Mouse (Mus musculus) intestine, embryonic 16.5 days (tissue): Measurements from ENCODE around the gene Cxcl9. TPM values are rescaled to one million over a fixed set of nuclear protein-coding genes. Genes with fewer than 3 reads are reported as not detected.

Source experiments
- ATAC-seq: fragments of 200-750 bp; cut with Nextera tagmentation; 2 replicates; pipeline ENCODE4 v1.8.0; 2017; ENCODE audit warnings: moderate TSS enrichment, moderate library complexity
- H3K27ac ChIP-seq: fragments of 300-500 bp; sonication (generic); 2 replicates; pipeline ENCODE4 v1.5.1; 2014; ENCODE audit warnings: mild to moderate bottlenecking, low read length
- H3K27me3 ChIP-seq: fragments of 300-500 bp; sonication (generic); replicated peaks from 2 replicates; pipeline ENCODE4 v1.6.1; 2014; ENCODE audit warnings: low read length, control low read depth, mixed read lengths; ENCODE audit not compliant: control insufficient read depth, insufficient read depth
- H3K36me3 ChIP-seq: fragments of 300-500 bp; sonication (generic); 2 replicates; pipeline ENCODE4 v1.6.1; 2014; ENCODE audit warnings: low read length, control low read depth; ENCODE audit not compliant: control insufficient read depth, insufficient read depth
- H3K4me1 ChIP-seq: fragments of 300-500 bp; sonication (generic); 2 replicates; pipeline ENCODE4 v1.6.1; 2014; ENCODE audit warnings: low read length, control low read depth, mixed read lengths; ENCODE audit not compliant: control insufficient read depth, insufficient read depth
- H3K4me2 ChIP-seq: fragments of 300-500 bp; sonication (generic); 2 replicates; pipeline ENCODE4 v1.6.1; 2014; ENCODE audit warnings: low read depth, low read length, control low read depth
- H3K4me3 ChIP-seq: fragments of 300-500 bp; sonication (generic); 2 replicates; pipeline ENCODE4 v1.5.1; 2014; ENCODE audit warnings: mild to moderate bottlenecking, low read length
- H3K9ac ChIP-seq: fragments of 300-500 bp; sonication (generic); 2 replicates; pipeline ENCODE4 v1.6.1; 2014; ENCODE audit warnings: low read depth, low read length
- H3K9me3 ChIP-seq: fragments of 300-500 bp; sonication (generic); 2 replicates; pipeline ENCODE4 v1.6.1; 2016; ENCODE audit warnings: low read length, control low read depth; ENCODE audit not compliant: control insufficient read depth
- WGBS: fragments of 180-500 bp; shearing (Covaris S2); extraction: QIAGEN DNeasy Blood & Tissue Kit; methylation state at CpG from one replicate; pipeline ENCODE4 v1.1.7; 2014; 5-methylcytosine and 5-hydroxymethylcytosine counted together
- polyA plus RNA-seq: library from polyadenylated mRNA; unstranded; fragments of >200 nt; fragmentation: Nextera tagmentation; extraction: Ambion mirVana; gene quantifications from 2 replicates; pipeline ENCODE4 v1.2.1, GENCODE M21; 2015

The Cxcl9 gene
- 0.16 TPM in 1 of 2 replicates, not detected in the other for polyA plus RNA-seq

GRCm38 (mm10) chr5:92327929-92328328 is at the start of gene Cxcl9:
TSS of gene Cxcl9 (minus strand) at chr5:92328079.
- no peak within 1 kb of the TSS for H3K27ac ChIP-seq
- no peak for ATAC-seq
- no peaks in the 10 kb centered on the region for H3K9me3 ChIP-seq
- H3K27me3 ChIP-seq, result no peaks in the 10 kb centered on the region
- H3K36me3 ChIP-seq, result no peaks in the 10 kb centered on the region
- no peak within 1 kb of the TSS for H3K4me2 ChIP-seq
- 75% methylated on average over 7 of the region's 7 CpGs for WGBS
- peaks cover 5% of the 10 kb centered on the region; the same call in 1 of the 2 replicates for H3K4me1 ChIP-seq
- no peak within 1 kb of the TSS for H3K4me3 ChIP-seq
- no peak within 1 kb of the TSS for H3K9ac ChIP-seq

DNA sequence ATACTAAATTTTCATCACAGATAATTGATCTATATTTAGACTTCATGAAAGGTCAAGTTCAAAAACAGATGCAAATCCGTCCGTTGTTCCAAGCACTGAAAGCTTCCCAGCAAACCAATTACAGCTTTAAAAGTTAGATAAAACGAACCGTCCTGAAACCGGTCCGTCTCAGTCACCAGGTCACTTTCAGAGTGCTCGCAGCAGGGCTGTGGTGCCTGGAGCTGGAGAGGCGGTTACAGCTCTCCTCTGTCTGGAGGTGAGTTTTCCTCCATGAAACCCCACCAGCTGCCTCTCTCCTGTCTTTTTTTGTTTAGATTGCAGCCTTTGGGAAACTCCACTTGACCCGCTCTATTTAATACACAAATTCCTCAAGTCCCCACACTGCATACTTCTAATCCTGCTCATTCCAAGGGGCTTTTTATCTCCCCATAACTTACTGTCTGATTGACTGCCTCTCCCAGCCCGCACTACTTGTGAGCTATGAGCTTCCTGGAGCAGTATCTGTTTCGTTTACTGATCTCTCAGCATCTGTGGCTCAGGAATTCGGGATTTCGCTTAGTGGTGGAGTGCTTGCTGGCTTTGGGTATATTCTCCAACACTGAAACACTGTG is 49.0 kb upstream of the Cxcl9 start:
- Histone ChIP-seq H3K36me3 (no peaks in the 10 kb centered on the region), H3K4me1 (peaks cover 3% of the 10 kb centered on the region; the same call in 1 of the 2 replicates), H3K4me2 (0 out of 2 replicates have a peak overlapping the region, but pooled peaks have one; percentile 16), H3K4me3 (no peak overlapping the region), H3K27ac (0 out of 2 replicates have a peak overlapping the region, but pooled peaks have one; percentile 16), H3K27me3 (no peaks in the 10 kb centered on the region), H3K9me3 (no peaks in the 10 kb centered on the region), H3K9ac (no peak overlapping the region)
- WGBS, result 18% methylated on average over 13 of the region's 13 CpGs
- ATAC-seq, result peak; percentile 24; the same call in 1 of the 2 replicates

GRCm38 (mm10) chr5:92375368-92375767 is 47.5 kb upstream of the Cxcl9 start:
- no peaks in the 10 kb centered on the region for H3K27me3 ChIP-seq
- peaks cover 9% of the 10 kb centered on the region for H3K4me1 ChIP-seq
- H3K4me2 ChIP-seq, result no peak overlapping the region
- no peak for ATAC-seq
- 74% methylated on average over 17 of the region's 17 CpGs for WGBS
- H3K36me3 ChIP-seq, result no peaks in the 10 kb centered on the region
- H3K27ac ChIP-seq, result no peak overlapping the region
- no peaks in the 10 kb centered on the region for H3K9me3 ChIP-seq
- H3K4me3 ChIP-seq, result no peak overlapping the region
- no peak overlapping the region for H3K9ac ChIP-seq

DNA sequence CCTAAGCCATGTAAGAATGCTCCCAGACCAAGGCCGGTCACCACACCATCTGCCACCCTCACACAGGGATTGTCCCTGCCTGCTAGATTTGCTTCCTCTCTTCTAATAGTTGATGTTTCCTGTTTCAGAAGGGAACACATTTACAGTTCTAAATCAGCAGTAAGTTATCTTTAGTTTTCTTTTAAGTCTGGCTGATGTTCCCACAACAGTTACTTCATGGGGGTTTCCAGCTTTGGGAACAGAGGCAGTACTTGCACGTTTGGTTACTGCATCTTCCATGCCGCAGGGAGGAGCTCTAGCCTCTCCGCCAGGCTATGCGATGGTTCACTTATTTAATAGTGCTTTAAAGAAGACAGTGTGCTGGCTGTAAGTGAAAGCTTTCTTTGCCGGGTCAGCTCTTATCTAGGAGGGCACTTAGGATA is 46.9 kb upstream of the Cxcl9 start:
- H3K9me3 ChIP-seq, result no peaks in the 10 kb centered on the region
- no peak overlapping the region for H3K4me2 ChIP-seq
- no peaks in the 10 kb centered on the region for H3K27me3 ChIP-seq
- no peak overlapping the region for H3K27ac ChIP-seq
- H3K36me3 ChIP-seq, result no peaks in the 10 kb centered on the region
- H3K9ac ChIP-seq, result no peak overlapping the region
- H3K4me3 ChIP-seq, result no peak overlapping the region
- ATAC-seq, result no peak
- H3K4me1 ChIP-seq, result peaks cover 10% of the 10 kb centered on the region
- WGBS, result 37% methylated on average over 6 of the region's 6 CpGs

DNA sequence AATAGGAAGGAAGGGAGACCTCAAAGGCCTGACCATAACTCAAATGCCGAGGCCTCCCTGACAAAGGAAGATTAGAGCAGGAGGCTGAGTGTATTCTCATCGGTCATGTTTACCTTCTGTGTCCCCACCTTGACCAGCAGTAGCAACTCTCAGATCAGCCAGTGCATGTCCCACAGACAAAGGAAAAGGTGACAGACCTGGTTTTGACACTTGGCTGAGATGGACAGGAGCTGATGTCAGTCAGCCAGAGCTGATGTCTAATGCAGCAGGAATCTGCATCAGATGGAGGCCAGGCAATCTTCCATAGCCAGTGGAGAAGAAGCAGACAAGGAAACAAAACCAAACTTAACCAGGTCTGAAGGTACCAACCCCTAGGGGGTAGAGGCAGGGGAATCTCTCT is 44.7 kb upstream of the Cxcl9 start:
- Histone ChIP-seq H3K4me1 (peaks cover 13% of the 10 kb centered on the region), H3K36me3 (no peaks in the 10 kb centered on the region), H3K27me3 (no peaks in the 10 kb centered on the region), H3K9me3 (no peaks in the 10 kb centered on the region), H3K9ac (no peak overlapping the region), H3K4me3 (no peak overlapping the region), H3K4me2 (no peak overlapping the region), H3K27ac (no peak overlapping the region)
- WGBS, result 30% methylated on average over 2 of the region's 2 CpGs
- no peak for ATAC-seq

GRCm38 (mm10) chr5:92371361-92371976 is 43.6 kb upstream of the Cxcl9 start:
- ATAC-seq, result no peak
- H3K9me3 ChIP-seq, result no peaks in the 10 kb centered on the region

GRCm38 (mm10) chr5:92370891-92371290 is 43.0 kb upstream of the Cxcl9 start:
- no peak overlapping the region for H3K4me2 ChIP-seq
- H3K4me3 ChIP-seq, result no peak overlapping the region
- no peaks in the 10 kb centered on the region for H3K27me3 ChIP-seq
- H3K27ac ChIP-seq, result 0 out of 2 replicates have a peak overlapping the region, but pooled peaks have one; percentile 23
- WGBS, result 69% methylated on average over 6 of the region's 6 CpGs
- ATAC-seq, result no peak
- no peak overlapping the region for H3K9ac ChIP-seq
- no peaks in the 10 kb centered on the region for H3K9me3 ChIP-seq
- peaks cover 19% of the 10 kb centered on the region for H3K4me1 ChIP-seq
- H3K36me3 ChIP-seq, result no peaks in the 10 kb centered on the region

More at GRCm38 (mm10) chr5:92371361-92371976, 43.6 kb upstream of the Cxcl9 start:
- 0 out of 2 replicates have a peak overlapping the region, but pooled peaks have one; percentile 23 for H3K27ac ChIP-seq
- H3K4me3 ChIP-seq, result no peak overlapping the region
- no peaks in the 10 kb centered on the region for H3K27me3 ChIP-seq
- 81% methylated on average over 14 of the region's 14 CpGs for WGBS
- H3K9ac ChIP-seq, result no peak overlapping the region
- no peaks in the 10 kb centered on the region for H3K36me3 ChIP-seq
- H3K4me2 ChIP-seq, result no peak overlapping the region
- peaks cover 16% of the 10 kb centered on the region for H3K4me1 ChIP-seq

DNA sequence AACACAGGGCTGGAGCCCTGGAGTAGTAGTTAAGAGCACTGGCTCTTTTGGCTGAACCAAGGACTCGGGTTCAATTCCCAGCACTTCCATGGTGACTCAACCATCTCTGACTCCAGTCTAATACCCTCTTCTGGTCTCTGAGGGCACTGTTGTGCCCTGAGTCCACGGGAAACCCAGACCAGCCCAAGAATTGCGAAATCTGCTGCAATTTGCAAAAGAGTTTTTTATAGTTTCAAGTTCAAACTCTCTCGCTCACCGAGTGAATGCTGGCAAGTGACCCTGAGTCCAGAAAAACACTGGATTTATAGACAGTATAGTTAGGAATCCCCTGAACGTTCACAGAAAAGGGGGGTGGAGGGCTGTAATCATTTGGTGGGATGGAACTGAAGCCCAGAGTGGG is 42.5 kb upstream of the Cxcl9 start:
- H3K4me1 ChIP-seq, result peaks cover 19% of the 10 kb centered on the region
- no peak for ATAC-seq
- no peaks in the 10 kb centered on the region for H3K36me3 ChIP-seq
- H3K4me3 ChIP-seq, result no peak overlapping the region
- H3K9me3 ChIP-seq, result no peaks in the 10 kb centered on the region
- H3K4me2 ChIP-seq, result no peak overlapping the region
- WGBS, result 60% methylated on average over 6 of the region's 6 CpGs
- no peaks in the 10 kb centered on the region for H3K27me3 ChIP-seq
- H3K9ac ChIP-seq, result no peak overlapping the region
- 0 out of 2 replicates have a peak overlapping the region, but pooled peaks have one; percentile 23 for H3K27ac ChIP-seq

GRCm38 (mm10) chr5:92369151-92369994 is 41.5 kb upstream of the Cxcl9 start:
- H3K36me3 ChIP-seq, result no peaks in the 10 kb centered on the region
- no peak overlapping the region for H3K9ac ChIP-seq
- no peak overlapping the region for H3K4me2 ChIP-seq
- H3K27me3 ChIP-seq, result no peaks in the 10 kb centered on the region
- peaks cover 16% of the 10 kb centered on the region for H3K4me1 ChIP-seq
- ATAC-seq, result peak; percentile 61
- H3K9me3 ChIP-seq, result no peaks in the 10 kb centered on the region
- WGBS, result 57% methylated on average over 13 of the region's 13 CpGs
- H3K27ac ChIP-seq, result no peak overlapping the region
- no peak overlapping the region for H3K4me3 ChIP-seq
